Mouse (Mus musculus) megakaryocyte-erythroid progenitor cell, adult 5 weeks (primary cell): Measurements from ENCODE around the gene Gm10801. TPM values are rescaled to one million over a fixed set of nuclear protein-coding genes. Genes with fewer than 3 reads are reported as not detected.

Experiments
- polyA plus RNA-seq: library from polyadenylated mRNA; stranded (reverse); fragments of >175 nt; gene quantifications from 2 replicates; pipeline ENCODE4 v1.2.3, GENCODE M21; 2012

The Gm10801 gene
- 16.5 and 38.8 TPM in 2 replicates for polyA plus RNA-seq

DNA sequence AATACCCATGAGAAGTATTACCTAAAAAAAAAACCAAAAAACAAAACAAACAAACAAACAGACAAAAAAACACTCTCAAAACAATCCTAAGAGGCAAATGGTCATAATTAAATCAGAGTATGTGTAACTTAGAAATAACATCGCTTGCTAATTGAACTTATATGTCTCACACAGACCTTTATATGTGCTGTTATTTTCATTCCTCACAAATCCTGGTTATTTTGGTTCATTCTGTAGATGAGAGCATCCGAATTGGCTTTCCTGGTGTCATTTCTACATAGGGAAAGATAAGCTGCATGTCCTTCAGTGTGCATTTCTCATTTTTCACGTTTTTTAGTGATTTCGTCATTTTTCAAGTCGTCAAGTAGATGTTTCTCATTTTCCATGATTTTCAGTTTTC is at the start of gene Gm10801:
Gene Gm10801, plus strand, starts transcription at position 301 of the 400 bp plus-strand sequence.

DNA sequence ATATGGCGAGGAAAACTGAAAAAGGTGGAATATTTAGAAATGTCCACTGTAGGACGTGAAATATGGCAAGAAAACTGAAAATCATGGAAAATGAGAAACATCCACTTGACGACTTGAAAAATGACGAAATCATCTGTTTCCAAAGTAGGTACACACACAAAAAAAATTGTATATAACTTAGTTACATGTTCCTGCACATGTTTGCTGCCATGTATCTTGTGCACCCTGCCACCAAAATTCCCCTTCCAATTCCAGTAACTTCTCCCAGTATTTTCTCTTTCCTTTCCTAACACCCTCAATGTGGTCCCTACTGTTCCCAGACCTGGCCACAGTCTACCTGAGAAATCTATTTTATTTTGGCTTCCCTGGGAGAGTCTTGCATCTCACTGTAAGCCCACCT is 5.2 kb downstream of the Gm10801 start, which contains the start of gene Gm10800:
Gene Gm10800, minus strand, starts transcription at position 101 of the 400 bp plus-strand sequence.

Other genes starting within 250 kb of the Gm10801 start
- 64.2 and 124 TPM in 2 replicates for gene Gm10800, start 5.1 kb downstream of the Gm10801 start, polyA plus RNA-seq